In genomic region chr19:27219586-27219985, GRCm38 (mm10) we compare ENCODE assay signal across 8 mouse cellular contexts. TPM values are rescaled to one million over a fixed set of nuclear protein-coding genes. Genes with fewer than 3 reads are reported as not detected.
A peak's percentile ranks its signal among the peaks of the same experiment; 100 is the strongest.
DNase-seq lines count a peak whose midpoint lies in the region; ATAC-seq and TF ChIP-seq lines count a peak whose summit lies in the region.
"Had no signal": no experiment of that assay in that cellular context is flagged by ENCODE, and none has a peak within 500 bp of the region (broad histone marks: within the 10 kb centered on the region; RNA-seq: fewer than 3 reads in every experiment).

No protein-coding gene starts in this region.

- peak overlapping the region; percentile 34; the same call in 1 of the 2 replicates for H3K4me3 ChIP-seq in kidney, adult 2 months (ENCODE audit: insufficient read depth, low read depth, low read length)
- 0 out of 2 replicates have a peak overlapping the region, but pooled peaks have one; percentile 77 for H3K4me3 ChIP-seq in forebrain, embryonic 13.5 days
- peak overlapping the region; percentile 86 for H3K4me3 ChIP-seq in forebrain, postnatal 0 days (ENCODE audit: low read depth, low read length)

- peak overlapping the region; percentile 91 for H3K4me2 ChIP-seq in forebrain, embryonic 13.5 days
- peak overlapping the region; percentile 98 for H3K4me2 ChIP-seq in forebrain, postnatal 0 days (ENCODE audit: low read depth)

- no peaks in the 10 kb centered on the region for H3K27me3 ChIP-seq in kidney, adult 2 months (replicated peaks; ENCODE audit: control insufficient read depth, insufficient read depth, low read length)
- H3K27me3 ChIP-seq in forebrain, embryonic 13.5 days: peaks cover 11% of the 10 kb centered on the region
- H3K27me3 ChIP-seq in forebrain, postnatal 0 days (ENCODE audit: insufficient read depth, low read length): no peaks in the 10 kb centered on the region

- no peak for TF ChIP-seq POLR2A in kidney, adult 2 months (IDR thresholded peaks at IDR 0.05; ENCODE audit: low read depth, low read length)

- no peaks in the 10 kb centered on the region for H3K9me3 ChIP-seq in forebrain, embryonic 13.5 days (replicated peaks)
- no peaks in the 10 kb centered on the region for H3K9me3 ChIP-seq in forebrain, postnatal 0 days (ENCODE audit: low read length)

- no peak for TF ChIP-seq CTCF in kidney, adult 2 months (conservative IDR thresholded peaks at IDR 0.05; ENCODE audit: insufficient read depth, insufficient read length, low read depth, low read length)
- no peak for TF ChIP-seq CTCF in forebrain, postnatal 0 days (IDR thresholded peaks at IDR 0.05; ENCODE audit: low read depth)

- ATAC-seq in forebrain, embryonic 13.5 days: no peak
- no peak for ATAC-seq in forebrain, postnatal 0 days
- ATAC-seq in monocyte, adult 5-6 weeks (replicated peaks; ENCODE audit: insufficient number of reproducible peaks, low FRiP score, low TSS enrichment, poor library complexity, severe bottlenecking): no peak

- H3K9ac ChIP-seq in forebrain, embryonic 13.5 days: no peak overlapping the region
- H3K9ac ChIP-seq in forebrain, postnatal 0 days: peak overlapping the region; percentile 84; the same call in 1 of the 2 replicates

- H3K4me1 ChIP-seq in kidney, adult 2 months (ENCODE audit: control insufficient read depth, insufficient read depth, low read length): peaks cover 23% of the 10 kb centered on the region
- H3K4me1 ChIP-seq in forebrain, embryonic 13.5 days: peaks cover 24% of the 10 kb centered on the region
- peaks cover 17% of the 10 kb centered on the region for H3K4me1 ChIP-seq in forebrain, postnatal 0 days (ENCODE audit: insufficient read depth)

- peak; percentile 71 for DNase-seq in kidney, adult 2 months
- no peak for DNase-seq in kidney, adult 18-20 months
- DNase-seq in forebrain, postnatal 0 days: no peak
- peak; percentile 19 to 47 for DNase-seq in kidney, postnatal 36 days
- no peak for DNase-seq in left cerebral cortex, adult 9 months (ENCODE audit: low spot score in 2 of 2)
- DNase-seq: thymus, postnatal 4 days had no signal

- H3K27ac ChIP-seq in kidney, adult 2 months (ENCODE audit: insufficient read depth, low read depth, low read length): peak overlapping the region; percentile 92
- no peak overlapping the region for H3K27ac ChIP-seq in forebrain, embryonic 13.5 days
- H3K27ac ChIP-seq in forebrain, postnatal 0 days (ENCODE audit: low read depth, low read length): no peak overlapping the region

- no peaks in the 10 kb centered on the region for H3K36me3 ChIP-seq in kidney, adult 2 months (ENCODE audit: control insufficient read depth, insufficient read depth, low read length)
- H3K36me3 ChIP-seq in forebrain, embryonic 13.5 days (ENCODE audit: poor library complexity, severe bottlenecking): no peaks in the 10 kb centered on the region
- H3K36me3 ChIP-seq in forebrain, postnatal 0 days (ENCODE audit: insufficient read depth): no peaks in the 10 kb centered on the region

RNA-seq across cellular contexts. Expression of gene Vldlr, which starts 3.3 kb away (rescaled TPM):
- 31.2 and 43.6 TPM in 2 replicates for polyA plus RNA-seq in kidney, adult 2 months (2012; rRNA removed)
- 20.8 and 21.4 TPM in 2 replicates for polyA plus RNA-seq in forebrain, embryonic 13.5 days (2015; fragmentation: Nextera tagmentation; extraction: Ambion mirVana)
- total RNA-seq in forebrain, postnatal 0 days (2014; rRNA removed): 57.6 and 65.3 TPM in 2 replicates
- polyA plus RNA-seq in forebrain, postnatal 0 days (2015; fragmentation: Nextera tagmentation; extraction: Ambion mirVana): 35.0 and 41.0 TPM in 2 replicates
- total RNA-seq in monocyte, adult 5-6 weeks (2017): 0.10 to 2.3 TPM in 2 of 3 replicates, not detected in the other

Comparison
In these comparisons a context has a peak if more than half of its experiments do, and no peak if none do; other contexts are left out.
1. DNase-seq: peak in kidney, adult 2 months (single experiment) and kidney, postnatal 36 days (2 of 2); none in kidney, adult 18-20 months (single experiment), forebrain, postnatal 0 days (single experiment) and left cerebral cortex, adult 9 months (0 of 2).
2. H3K4me3 ChIP-seq: peak in every context shown above with its lines; median percentile 86 in forebrain, postnatal 0 days; 77 in forebrain, embryonic 13.5 days; 34 in kidney, adult 2 months.